Mouse (Mus musculus) heart, embryonic 16.5 days (tissue): ENCODE measurements at regions not wholly inside any gene's neighbourhood (a gene's known extent, or its start where the extent isn't known, plus 50 kb on each side); places are given as distances from the start of the nearest gene placed in this dataset.

ENCODE experiments used
- ATAC-seq: fragments of 200-750 bp; cut with Nextera tagmentation; replicated peaks from 2 replicates; pipeline ENCODE4 v1.8.0; 2017; ENCODE audit warnings: moderate number of reproducible peaks; ENCODE audit not compliant: insufficient read depth, low FRiP score; ENCODE audit errors: extremely low read depth
- H3K27ac ChIP-seq: fragments of 300-500 bp; sonication (generic); 2 replicates; pipeline ENCODE4 v1.5.1; 2014; ENCODE audit warnings: mild to moderate bottlenecking, low read length, control low read depth, moderate library complexity
- H3K27me3 ChIP-seq: fragments of 300-500 bp; sonication (generic); 2 replicates; pipeline ENCODE4 v1.6.1; 2014; ENCODE audit warnings: low read length, mixed read lengths; ENCODE audit not compliant: control insufficient read depth, insufficient read depth
- H3K36me3 ChIP-seq: fragments of 300-500 bp; sonication (generic); 2 replicates; pipeline ENCODE4 v1.6.1; 2014; ENCODE audit not compliant: control insufficient read depth, insufficient read depth
- H3K4me1 ChIP-seq: fragments of 300-500 bp; sonication (generic); 2 replicates; pipeline ENCODE4 v1.6.1; 2014; ENCODE audit warnings: low read length, mixed read lengths; ENCODE audit not compliant: control insufficient read depth, insufficient read depth
- H3K4me2 ChIP-seq: fragments of 300-500 bp; sonication (generic); 2 replicates; pipeline ENCODE4 v1.6.1; 2014; ENCODE audit warnings: low read depth, mild to moderate bottlenecking, control low read depth, low read length
- H3K4me3 ChIP-seq: fragments of 300-500 bp; sonication (generic); 2 replicates; pipeline ENCODE4 v1.5.1; 2014; ENCODE audit warnings: mild to moderate bottlenecking, control low read depth, low read length
- H3K9ac ChIP-seq: fragments of 300-500 bp; sonication (generic); 2 replicates; pipeline ENCODE4 v1.6.1; 2014; ENCODE audit warnings: low read length, control low read depth
- H3K9me3 ChIP-seq: fragments of 300-500 bp; sonication (generic); replicated peaks from 2 replicates; pipeline ENCODE4 v1.6.1; 2016; ENCODE audit warnings: low read length; ENCODE audit not compliant: control insufficient read depth
- WGBS: fragments of 180-500 bp; shearing (Covaris S2); extraction: QIAGEN DNeasy Blood & Tissue Kit; methylation state at CpG from one replicate; pipeline ENCODE4 v1.1.7; 2014; 5-methylcytosine and 5-hydroxymethylcytosine counted together

GRCm38 (mm10) chr16:95802207-95802606, 100.3 kb downstream of the Ets2 start:
- WGBS, result 67% methylated on average over 4 of the region's 4 CpGs
- H3K27ac ChIP-seq, result no peak overlapping the region
- peaks cover 8% of the 10 kb centered on the region for H3K4me1 ChIP-seq
- no peaks in the 10 kb centered on the region for H3K36me3 ChIP-seq
- H3K4me2 ChIP-seq, result no peak overlapping the region
- H3K4me3 ChIP-seq, result no peak overlapping the region
- ATAC-seq, result no peak
- no peak overlapping the region for H3K9ac ChIP-seq
- H3K27me3 ChIP-seq, result no peaks in the 10 kb centered on the region
- H3K9me3 ChIP-seq, result no peaks in the 10 kb centered on the region

DNA sequence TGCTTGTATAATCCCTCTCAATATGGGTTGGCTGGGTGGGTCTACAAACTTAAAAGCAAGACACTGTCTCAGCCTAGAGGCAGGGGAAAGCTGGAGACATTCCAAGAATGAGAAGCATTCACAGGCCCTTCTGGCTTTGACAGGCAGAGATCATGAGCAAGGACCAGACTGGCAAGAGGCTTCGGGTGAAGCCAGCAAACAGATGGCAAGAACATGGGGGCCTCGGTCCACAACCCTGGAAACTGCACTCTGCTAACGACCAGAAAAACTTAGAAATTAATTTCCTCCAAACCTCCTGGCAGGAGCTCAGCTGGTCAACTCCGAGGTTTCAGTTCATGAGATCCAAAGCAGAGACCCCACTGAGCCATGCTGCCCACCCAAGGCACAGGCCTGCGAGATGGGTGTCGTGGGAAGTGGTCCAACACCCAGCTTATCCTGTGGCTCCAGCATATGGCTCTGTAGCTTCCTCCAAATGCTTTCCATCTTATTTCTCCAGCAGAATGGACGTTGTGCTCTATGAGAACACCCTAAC, 99.1 kb downstream of the Ets2 start:
- no peak for ATAC-seq
- H3K27ac ChIP-seq, result no peak overlapping the region
- H3K9ac ChIP-seq, result no peak overlapping the region
- H3K9me3 ChIP-seq, result peaks cover 2% of the 10 kb centered on the region; the same call in 1 of the 2 replicates
- no peaks in the 10 kb centered on the region for H3K36me3 ChIP-seq
- no peak overlapping the region for H3K4me2 ChIP-seq
- no peak overlapping the region for H3K4me3 ChIP-seq
- H3K27me3 ChIP-seq, result no peaks in the 10 kb centered on the region
- WGBS, result 67% methylated on average over 7 of the region's 7 CpGs
- peaks cover 8% of the 10 kb centered on the region for H3K4me1 ChIP-seq

GRCm38 (mm10) chr16:95798582-95798981, 96.7 kb downstream of the Ets2 start:
- Histone ChIP-seq H3K27me3 (no peaks in the 10 kb centered on the region), H3K9ac (no peak overlapping the region), H3K27ac (no peak overlapping the region), H3K4me2 (no peak overlapping the region), H3K4me3 (no peak overlapping the region), H3K9me3 (peaks cover 2% of the 10 kb centered on the region; the same call in 1 of the 2 replicates), H3K36me3 (no peaks in the 10 kb centered on the region), H3K4me1 (peaks cover 8% of the 10 kb centered on the region)
- ATAC-seq, result no peak
- WGBS, result 51% methylated on average over 9 of the region's 9 CpGs

GRCm38 (mm10) chr16:95798099-95798498, 96.2 kb downstream of the Ets2 start:
- no peaks in the 10 kb centered on the region for H3K27me3 ChIP-seq
- peaks cover 8% of the 10 kb centered on the region for H3K4me1 ChIP-seq
- 79% methylated on average over 11 of the region's 11 CpGs for WGBS
- no peak overlapping the region for H3K27ac ChIP-seq
- no peak overlapping the region for H3K4me2 ChIP-seq
- peaks cover 2% of the 10 kb centered on the region; the same call in 1 of the 2 replicates for H3K9me3 ChIP-seq
- no peaks in the 10 kb centered on the region for H3K36me3 ChIP-seq
- no peak for ATAC-seq
- no peak overlapping the region for H3K4me3 ChIP-seq
- no peak overlapping the region for H3K9ac ChIP-seq

DNA sequence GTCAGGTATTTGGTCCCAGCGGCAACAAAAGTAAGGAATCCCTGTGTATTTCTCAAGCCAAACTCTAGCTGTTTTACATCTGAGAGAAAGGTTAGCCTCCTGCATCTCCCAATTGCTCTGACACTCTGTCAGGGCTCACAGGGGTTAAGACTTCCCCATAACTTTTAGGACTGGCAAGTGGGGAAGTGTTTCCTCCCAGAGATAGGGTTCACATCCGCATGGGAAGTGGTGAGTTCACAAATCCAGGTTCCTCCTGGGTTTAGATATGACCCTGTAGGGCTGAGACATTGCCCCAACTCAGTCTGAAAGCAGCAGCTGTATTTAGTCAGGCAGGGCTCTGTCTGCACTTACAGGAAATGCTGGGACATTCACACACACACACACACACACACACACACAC, 95.3 kb downstream of the Ets2 start:
- Histone ChIP-seq H3K27me3 (no peaks in the 10 kb centered on the region), H3K4me3 (no peak overlapping the region), H3K36me3 (no peaks in the 10 kb centered on the region), H3K4me2 (no peak overlapping the region), H3K4me1 (peaks cover 8% of the 10 kb centered on the region), H3K27ac (no peak overlapping the region), H3K9ac (no peak overlapping the region), H3K9me3 (peaks cover 2% of the 10 kb centered on the region; the same call in 1 of the 2 replicates)
- ATAC-seq, result no peak
- 55% methylated on average over 2 of the region's 2 CpGs for WGBS

DNA sequence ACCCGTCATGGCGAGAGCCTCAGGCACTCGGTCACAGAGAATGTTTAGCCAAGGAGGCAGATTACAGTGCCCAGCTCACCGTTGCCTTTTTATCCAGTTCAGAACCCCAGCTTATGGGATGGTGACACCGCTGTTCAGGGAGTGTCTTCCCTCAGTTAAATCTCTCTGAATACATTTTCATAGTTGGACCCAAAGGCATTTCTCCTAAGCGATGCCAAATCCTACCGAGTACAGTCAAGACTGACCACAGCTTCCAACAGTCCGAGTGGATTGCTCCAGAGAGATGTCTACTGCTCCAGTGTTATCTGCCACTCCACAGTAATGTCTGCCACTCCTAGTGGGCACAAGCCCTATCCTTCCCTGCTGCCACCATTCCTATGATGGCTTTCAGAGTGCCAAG, 93.0 kb downstream of the Ets2 start:
- H3K4me3 ChIP-seq, result no peak overlapping the region
- H3K27me3 ChIP-seq, result no peaks in the 10 kb centered on the region
- H3K4me1 ChIP-seq, result no peaks in the 10 kb centered on the region
- no peaks in the 10 kb centered on the region for H3K36me3 ChIP-seq
- no peak overlapping the region for H3K9ac ChIP-seq
- 78% methylated on average over 8 of the region's 8 CpGs for WGBS
- no peak overlapping the region for H3K4me2 ChIP-seq
- ATAC-seq, result no peak
- H3K27ac ChIP-seq, result no peak overlapping the region
- H3K9me3 ChIP-seq, result peaks cover 2% of the 10 kb centered on the region; the same call in 1 of the 2 replicates

- no peak overlapping the region for H3K4me2 ChIP-seq
- H3K4me3 ChIP-seq, result no peak overlapping the region
- 63% methylated on average over 10 of the region's 10 CpGs for WGBS
- H3K9ac ChIP-seq, result no peak overlapping the region
- no peaks in the 10 kb centered on the region for H3K27me3 ChIP-seq
- ATAC-seq, result no peak
- no peaks in the 10 kb centered on the region for H3K4me1 ChIP-seq
- peaks cover 2% of the 10 kb centered on the region; the same call in 1 of the 2 replicates for H3K9me3 ChIP-seq
- H3K36me3 ChIP-seq, result no peaks in the 10 kb centered on the region
- H3K27ac ChIP-seq, result no peak overlapping the region
Observed at GRCm38 (mm10) chr16:95794281-95794727, 92.4 kb downstream of the Ets2 start.

DNA sequence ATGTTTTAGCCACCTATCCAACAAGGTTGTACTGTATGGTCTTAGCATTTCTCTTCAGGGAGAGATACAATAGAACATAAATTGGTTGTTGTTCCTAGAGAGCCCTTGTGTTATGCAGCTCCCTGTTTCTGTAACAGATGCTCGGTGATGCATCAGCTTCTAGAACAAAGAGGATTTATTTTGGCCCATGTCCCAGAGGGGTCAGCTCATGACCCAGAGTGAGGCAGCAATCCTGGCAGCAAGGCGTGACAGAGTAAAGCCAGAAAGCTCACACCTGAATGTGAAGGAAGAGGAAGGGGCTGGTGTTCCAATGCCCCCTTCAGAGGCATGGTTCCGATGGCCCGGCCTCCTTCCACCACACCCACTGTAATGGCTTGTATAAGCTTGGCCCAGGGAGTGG, 88.8 kb downstream of the Ets2 start:
- Histone ChIP-seq H3K9ac (no peak overlapping the region), H3K27me3 (no peaks in the 10 kb centered on the region), H3K36me3 (no peaks in the 10 kb centered on the region), H3K4me2 (no peak overlapping the region), H3K27ac (no peak overlapping the region), H3K4me3 (no peak overlapping the region), H3K4me1 (no peaks in the 10 kb centered on the region), H3K9me3 (no peaks in the 10 kb centered on the region)
- 63% methylated on average over 4 of the region's 4 CpGs for WGBS
- ATAC-seq, result peak; percentile 37; the same call in 1 of the 2 replicates

GRCm38 (mm10) chr16:95789548-95789947, 87.7 kb downstream of the Ets2 start:
- Histone ChIP-seq H3K36me3 (no peaks in the 10 kb centered on the region), H3K4me1 (no peaks in the 10 kb centered on the region), H3K9ac (no peak overlapping the region), H3K9me3 (no peaks in the 10 kb centered on the region), H3K27me3 (no peaks in the 10 kb centered on the region), H3K4me2 (no peak overlapping the region), H3K27ac (no peak overlapping the region), H3K4me3 (no peak overlapping the region)
- no peak for ATAC-seq
